Mouse (Mus musculus): Measurements from ENCODE around the gene Fgfr2. TPM values are rescaled to one million over a fixed set of nuclear protein-coding genes. Genes with fewer than 3 reads are reported as not detected.

Fgfr2 gene
- polyA plus RNA-seq, 1 experiment from 2014 or later = 133 TPM

DNA sequence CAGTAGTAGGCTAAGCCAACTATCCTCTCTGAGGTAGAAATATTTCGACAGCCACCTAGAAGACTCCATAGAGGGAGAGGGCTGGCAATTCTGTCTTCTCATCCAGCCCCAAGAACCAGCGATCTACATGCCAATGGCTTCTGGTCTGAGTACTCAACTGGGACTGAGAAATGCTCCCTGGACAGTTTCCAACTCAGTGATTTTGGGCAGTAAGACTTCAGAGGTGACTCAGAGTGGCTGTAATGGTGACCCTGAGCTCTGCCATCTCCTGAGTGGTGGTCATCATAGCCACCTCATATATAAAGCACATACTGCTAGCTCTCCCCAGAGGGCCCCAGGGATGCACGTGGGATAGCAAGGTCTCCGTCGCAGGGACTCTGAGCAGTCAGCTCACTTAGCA is 1055.6 kb downstream of the Fgfr2 start:
- Histone ChIP-seq H3K36me3 (ENCODE audit: control insufficient read depth, insufficient read depth, low read length) (no peaks in the 10 kb centered on the region), H3K4me1 (ENCODE audit: control insufficient read depth, insufficient read depth, low read length) (no peaks in the 10 kb centered on the region), H3K9me3 (ENCODE audit: control insufficient read depth, low read length) (no peaks in the 10 kb centered on the region), H3K4me3 (ENCODE audit: low read length) (no peak overlapping the region), H3K4me2 (replicated peaks; ENCODE audit: low read depth, low read length) (no peak overlapping the region), H3K27me3 (ENCODE audit: control insufficient read depth, insufficient read depth, low read length) (no peaks in the 10 kb centered on the region), H3K9ac (ENCODE audit: low read depth, low read length) (no peak overlapping the region), H3K27ac (ENCODE audit: low read depth, low read length) (no peak overlapping the region)
- ATAC-seq (ENCODE audit: low FRiP score, low TSS enrichment) = no peak
- 90% methylated on average over 5 of the region's 5 CpGs for WGBS

DNA sequence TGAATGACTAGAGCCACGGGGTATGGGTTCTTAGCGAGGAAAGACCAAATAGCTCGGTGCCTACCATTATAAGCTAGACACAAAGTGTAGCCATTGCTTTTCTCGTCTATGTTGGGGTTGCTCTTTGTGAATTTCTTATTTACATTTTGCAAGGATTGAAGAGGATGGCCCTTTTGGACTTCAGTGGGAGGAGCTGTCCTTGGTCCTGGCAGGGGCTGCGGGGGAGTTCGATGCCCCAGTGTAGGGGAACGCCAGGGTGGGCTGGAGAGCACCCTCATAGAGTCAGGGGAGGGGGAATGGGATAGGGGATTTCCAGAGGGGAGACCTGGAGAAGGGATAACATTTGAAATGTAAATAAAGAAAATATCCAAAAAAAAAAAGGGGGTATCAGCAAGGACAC is 1063.0 kb downstream of the Fgfr2 start:
- Histone ChIP-seq H3K4me2 (replicated peaks; ENCODE audit: low read depth, low read length) (no peak overlapping the region), H3K9me3 (ENCODE audit: control insufficient read depth, low read length) (no peaks in the 10 kb centered on the region), H3K27ac (ENCODE audit: low read depth, low read length) (no peak overlapping the region), H3K4me1 (ENCODE audit: control insufficient read depth, insufficient read depth, low read length) (no peaks in the 10 kb centered on the region), H3K27me3 (ENCODE audit: control insufficient read depth, insufficient read depth, low read length) (no peaks in the 10 kb centered on the region), H3K36me3 (ENCODE audit: control insufficient read depth, insufficient read depth, low read length) (no peaks in the 10 kb centered on the region), H3K9ac (ENCODE audit: low read depth, low read length) (no peak overlapping the region), H3K4me3 (ENCODE audit: low read length) (no peak overlapping the region)
- 69% methylated on average over 7 of the region's 7 CpGs for WGBS
- ATAC-seq (ENCODE audit: low FRiP score, low TSS enrichment) = no peak

DNA sequence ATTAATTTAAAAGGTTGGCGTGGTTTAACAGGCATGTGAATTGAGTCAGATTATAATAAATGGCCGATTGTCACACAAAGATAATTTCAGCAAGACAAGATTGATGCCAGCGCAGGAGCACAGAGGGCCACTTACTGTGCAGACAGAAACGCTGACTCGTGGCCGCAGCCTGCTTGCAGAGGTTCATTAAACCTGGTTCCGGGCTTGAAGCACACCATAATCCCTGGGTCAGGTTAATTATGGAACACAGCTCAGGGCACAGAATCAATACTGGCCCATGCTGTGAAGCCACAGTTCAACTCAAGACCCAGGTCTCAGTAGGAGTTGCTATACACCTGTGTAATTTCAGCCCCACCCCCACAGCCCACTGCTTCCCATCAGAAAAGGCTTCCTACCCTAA is 1066.6 kb downstream of the Fgfr2 start:
- no peaks in the 10 kb centered on the region for H3K4me1 ChIP-seq (ENCODE audit: control insufficient read depth, insufficient read depth, low read length)
- no peak overlapping the region for H3K4me2 ChIP-seq (replicated peaks; ENCODE audit: low read depth, low read length)
- ATAC-seq (ENCODE audit: low FRiP score, low TSS enrichment) = no peak
- H3K36me3 ChIP-seq (ENCODE audit: control insufficient read depth, insufficient read depth, low read length) = no peaks in the 10 kb centered on the region
- no peak overlapping the region for H3K27ac ChIP-seq (ENCODE audit: low read depth, low read length)
- H3K9ac ChIP-seq (ENCODE audit: low read depth, low read length) = no peak overlapping the region
- WGBS = 58% methylated on average over 7 of the region's 7 CpGs
- no peak overlapping the region for H3K4me3 ChIP-seq (ENCODE audit: low read length)
- H3K9me3 ChIP-seq (ENCODE audit: control insufficient read depth, low read length) = no peaks in the 10 kb centered on the region
- H3K27me3 ChIP-seq (ENCODE audit: control insufficient read depth, insufficient read depth, low read length) = no peaks in the 10 kb centered on the region

DNA sequence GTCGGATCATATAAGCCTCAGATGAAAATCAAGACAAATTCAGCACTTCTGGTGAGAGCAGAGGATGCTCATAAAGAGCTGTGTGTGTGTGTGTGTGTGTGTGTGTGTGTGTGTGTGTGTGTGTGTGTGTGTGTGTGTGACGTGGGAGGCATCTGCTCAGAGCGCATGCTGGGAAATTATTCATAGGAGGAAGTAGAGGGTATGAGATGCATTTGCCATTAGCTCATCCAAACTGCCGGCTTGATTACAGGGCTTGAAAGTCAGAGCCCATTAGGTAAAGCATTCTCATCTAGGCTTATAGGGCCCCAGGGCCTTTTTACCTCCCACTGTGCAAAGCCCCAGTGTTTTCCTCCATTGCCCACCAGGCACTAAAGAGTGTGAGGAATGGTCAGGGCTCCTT is 1076.5 kb downstream of the Fgfr2 start:
- Histone ChIP-seq H3K27ac (ENCODE audit: low read depth, low read length) (no peak overlapping the region), H3K4me1 (ENCODE audit: control insufficient read depth, insufficient read depth, low read length) (no peaks in the 10 kb centered on the region), H3K27me3 (ENCODE audit: control insufficient read depth, insufficient read depth, low read length) (no peaks in the 10 kb centered on the region), H3K4me2 (replicated peaks; ENCODE audit: low read depth, low read length) (no peak overlapping the region), H3K36me3 (ENCODE audit: control insufficient read depth, insufficient read depth, low read length) (no peaks in the 10 kb centered on the region), H3K9me3 (ENCODE audit: control insufficient read depth, low read length) (no peaks in the 10 kb centered on the region), H3K9ac (ENCODE audit: low read depth, low read length) (no peak overlapping the region), H3K4me3 (ENCODE audit: low read length) (no peak overlapping the region)
- 61% methylated on average over 4 of the region's 4 CpGs for WGBS
- no peak for ATAC-seq (ENCODE audit: low FRiP score, low TSS enrichment)

DNA sequence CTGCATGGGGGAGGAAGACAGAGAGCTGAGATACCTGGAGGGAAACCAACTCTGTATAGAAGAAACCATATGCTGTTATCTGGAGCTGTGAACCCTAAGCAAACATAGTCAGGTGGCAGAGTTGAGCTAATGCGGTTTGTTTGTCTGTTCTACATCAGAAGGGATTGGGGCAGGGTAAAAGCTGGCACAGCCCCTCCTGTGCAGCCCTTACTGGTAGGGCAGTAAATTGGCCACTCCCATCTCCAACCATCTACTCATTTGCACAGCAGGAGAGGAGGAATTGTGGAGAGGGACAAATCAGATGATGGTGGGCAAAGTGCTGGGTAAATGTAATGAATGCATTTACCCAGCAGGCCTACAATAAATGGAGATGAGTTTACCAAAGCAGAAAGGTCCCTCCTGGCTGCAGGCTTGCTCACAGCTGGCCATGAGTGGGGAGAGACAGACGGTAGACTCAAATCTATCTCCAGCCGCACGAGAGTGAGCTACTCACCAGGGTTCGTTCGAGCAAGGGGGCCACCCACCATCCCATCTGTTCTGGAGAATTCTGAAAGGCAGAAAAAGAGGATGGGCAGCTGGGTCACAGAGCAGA is 1091.1 kb downstream of the Fgfr2 start:
- H3K27me3 ChIP-seq (ENCODE audit: control insufficient read depth, insufficient read depth, low read length) = no peaks in the 10 kb centered on the region
- H3K4me2 ChIP-seq (replicated peaks; ENCODE audit: low read depth, low read length) = no peak overlapping the region
- 38% methylated on average over 6 of the region's 6 CpGs for WGBS
- no peak overlapping the region for H3K4me3 ChIP-seq (ENCODE audit: low read length)
- H3K4me1 ChIP-seq (ENCODE audit: control insufficient read depth, insufficient read depth, low read length) = no peaks in the 10 kb centered on the region
- no peak overlapping the region for H3K9ac ChIP-seq (ENCODE audit: low read depth, low read length)
- no peak for ATAC-seq (ENCODE audit: low FRiP score, low TSS enrichment)
- no peak overlapping the region for H3K27ac ChIP-seq (ENCODE audit: low read depth, low read length)
- H3K36me3 ChIP-seq (ENCODE audit: control insufficient read depth, insufficient read depth, low read length) = no peaks in the 10 kb centered on the region
- no peaks in the 10 kb centered on the region for H3K9me3 ChIP-seq (ENCODE audit: control insufficient read depth, low read length)

DNA sequence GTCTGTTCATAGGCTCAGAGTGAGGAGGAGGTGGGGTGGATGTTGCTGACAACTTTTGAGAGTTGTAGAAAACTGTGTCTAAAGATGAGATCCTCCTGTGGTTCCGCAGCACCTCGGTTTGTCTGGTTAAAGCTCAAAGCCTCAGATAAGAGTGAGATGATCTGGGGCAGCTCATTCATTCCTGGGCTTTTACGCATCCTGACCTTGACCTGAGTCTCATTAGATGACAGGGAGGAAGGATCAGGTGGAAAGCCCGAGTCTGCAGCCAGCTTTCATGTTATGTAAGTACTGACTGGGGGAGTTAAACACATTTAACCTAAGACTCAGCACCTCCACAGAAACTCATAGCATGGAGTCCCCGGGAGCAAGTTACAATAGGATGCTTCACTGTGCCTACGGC is 1096.5 kb downstream of the Fgfr2 start:
- Histone ChIP-seq H3K36me3 (ENCODE audit: control insufficient read depth, insufficient read depth, low read length) (no peaks in the 10 kb centered on the region), H3K4me1 (ENCODE audit: control insufficient read depth, insufficient read depth, low read length) (no peaks in the 10 kb centered on the region), H3K27me3 (ENCODE audit: control insufficient read depth, insufficient read depth, low read length) (no peaks in the 10 kb centered on the region), H3K9me3 (ENCODE audit: control insufficient read depth, low read length) (no peaks in the 10 kb centered on the region), H3K27ac (ENCODE audit: low read depth, low read length) (no peak overlapping the region), H3K4me3 (ENCODE audit: low read length) (no peak overlapping the region), H3K9ac (ENCODE audit: low read depth, low read length) (no peak overlapping the region), H3K4me2 (replicated peaks; ENCODE audit: low read depth, low read length) (no peak overlapping the region)
- ATAC-seq (ENCODE audit: low FRiP score, low TSS enrichment) = no peak
- WGBS = 48% methylated on average over 6 of the region's 6 CpGs

DNA sequence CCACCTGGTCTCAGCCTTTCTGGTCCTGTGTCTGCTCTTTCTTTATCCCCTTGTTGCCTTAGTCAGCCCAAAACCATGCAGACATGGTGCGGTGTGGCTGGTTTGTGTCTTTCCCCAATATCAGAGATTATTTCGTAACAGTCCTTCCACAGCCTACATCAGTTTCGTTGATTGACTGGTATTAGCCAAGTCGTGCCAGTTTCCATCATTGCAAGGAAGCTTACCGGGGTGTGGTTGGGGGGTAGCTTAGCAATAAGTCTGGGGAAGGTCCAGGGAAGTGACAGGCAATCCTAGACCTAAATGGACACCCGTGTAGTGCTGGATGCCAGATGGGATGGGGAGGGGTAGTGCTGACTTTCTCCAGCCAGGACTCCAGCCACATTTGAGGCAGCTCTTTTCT is 1097.6 kb downstream of the Fgfr2 start:
- 71% methylated on average over 6 of the region's 6 CpGs for WGBS
- Histone ChIP-seq H3K36me3 (ENCODE audit: control insufficient read depth, insufficient read depth, low read length) (no peaks in the 10 kb centered on the region), H3K4me3 (ENCODE audit: low read length) (no peak overlapping the region)

DNA sequence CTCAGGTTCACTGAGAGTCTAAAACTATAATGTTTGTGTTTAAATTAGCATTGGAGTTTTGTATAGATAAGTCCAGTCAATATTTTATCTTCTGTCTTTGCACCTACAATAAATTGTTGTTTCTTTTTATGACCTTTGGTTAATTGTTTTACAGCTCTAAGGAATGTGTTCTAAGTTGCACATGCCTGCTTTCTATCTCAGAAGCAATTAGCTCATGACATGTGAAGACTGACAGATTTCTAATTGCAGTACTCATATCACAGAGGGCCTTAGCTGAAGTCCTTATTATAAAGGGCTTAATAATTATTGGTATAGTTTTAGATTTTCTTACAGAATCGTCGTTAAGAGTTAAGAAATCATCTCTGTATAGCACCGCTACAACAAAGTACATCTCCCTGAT is 1107.2 kb downstream of the Fgfr2 start:
- Histone ChIP-seq H3K27me3 (ENCODE audit: control insufficient read depth, insufficient read depth, low read length) (no peaks in the 10 kb centered on the region), H3K27ac (ENCODE audit: low read depth, low read length) (no peak overlapping the region), H3K4me1 (ENCODE audit: control insufficient read depth, insufficient read depth, low read length) (no peaks in the 10 kb centered on the region), H3K4me3 (ENCODE audit: low read length) (no peak overlapping the region), H3K4me2 (replicated peaks; ENCODE audit: low read depth, low read length) (no peak overlapping the region), H3K9me3 (ENCODE audit: control insufficient read depth, low read length) (no peaks in the 10 kb centered on the region), H3K9ac (ENCODE audit: low read depth, low read length) (no peak overlapping the region), H3K36me3 (ENCODE audit: control insufficient read depth, insufficient read depth, low read length) (no peaks in the 10 kb centered on the region)
- 77% methylated on average over 3 of the region's 3 CpGs for WGBS
- no peak for ATAC-seq (ENCODE audit: low FRiP score, low TSS enrichment)

More for the DNA sequence above, 1097.6 kb downstream of the Fgfr2 start:
- H3K9me3 ChIP-seq (ENCODE audit: control insufficient read depth, low read length) = no peaks in the 10 kb centered on the region
- no peaks in the 10 kb centered on the region for H3K27me3 ChIP-seq (ENCODE audit: control insufficient read depth, insufficient read depth, low read length)
- H3K4me2 ChIP-seq (replicated peaks; ENCODE audit: low read depth, low read length) = no peak overlapping the region
- no peaks in the 10 kb centered on the region for H3K4me1 ChIP-seq (ENCODE audit: control insufficient read depth, insufficient read depth, low read length)
- no peak overlapping the region for H3K27ac ChIP-seq (ENCODE audit: low read depth, low read length)
- no peak for ATAC-seq (ENCODE audit: low FRiP score, low TSS enrichment)
- H3K9ac ChIP-seq (ENCODE audit: low read depth, low read length) = no peak overlapping the region

DNA sequence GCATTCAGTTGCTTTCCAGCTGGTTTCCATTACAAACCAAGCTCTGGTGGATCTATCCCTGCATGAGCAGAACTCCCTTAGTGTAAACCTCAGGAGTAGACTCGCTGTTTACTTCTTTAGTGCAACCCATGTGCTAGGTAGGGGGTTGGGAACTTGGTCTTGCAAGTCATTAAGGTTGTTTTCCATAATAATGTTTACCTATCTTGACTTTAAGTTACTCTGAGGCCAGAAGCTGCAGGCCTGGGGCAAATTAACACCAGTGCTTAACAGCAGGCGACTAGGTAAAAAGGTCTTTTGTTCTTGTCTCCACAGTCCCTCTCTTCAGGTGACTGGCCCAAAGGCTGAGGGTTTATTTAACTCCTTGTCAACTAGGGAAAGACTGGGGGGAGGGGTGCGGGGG is 1108.0 kb downstream of the Fgfr2 start:
- no peaks in the 10 kb centered on the region for H3K4me1 ChIP-seq (ENCODE audit: control insufficient read depth, insufficient read depth, low read length)
- H3K9me3 ChIP-seq (ENCODE audit: control insufficient read depth, low read length) = no peaks in the 10 kb centered on the region
- no peaks in the 10 kb centered on the region for H3K36me3 ChIP-seq (ENCODE audit: control insufficient read depth, insufficient read depth, low read length)
- no peaks in the 10 kb centered on the region for H3K27me3 ChIP-seq (ENCODE audit: control insufficient read depth, insufficient read depth, low read length)
- ATAC-seq (ENCODE audit: low FRiP score, low TSS enrichment) = no peak
- no peak overlapping the region for H3K4me3 ChIP-seq (ENCODE audit: low read length)
- no peak overlapping the region for H3K9ac ChIP-seq (ENCODE audit: low read depth, low read length)
- 14% methylated on average over 3 of the region's 3 CpGs for WGBS
- H3K4me2 ChIP-seq (replicated peaks; ENCODE audit: low read depth, low read length) = no peak overlapping the region
- H3K27ac ChIP-seq (ENCODE audit: low read depth, low read length) = no peak overlapping the region

All from kidney, embryonic 14.5 days (tissue).